Comparison of ENCODE assay signal across 8 mouse cellular contexts in the genomic region with DNA sequence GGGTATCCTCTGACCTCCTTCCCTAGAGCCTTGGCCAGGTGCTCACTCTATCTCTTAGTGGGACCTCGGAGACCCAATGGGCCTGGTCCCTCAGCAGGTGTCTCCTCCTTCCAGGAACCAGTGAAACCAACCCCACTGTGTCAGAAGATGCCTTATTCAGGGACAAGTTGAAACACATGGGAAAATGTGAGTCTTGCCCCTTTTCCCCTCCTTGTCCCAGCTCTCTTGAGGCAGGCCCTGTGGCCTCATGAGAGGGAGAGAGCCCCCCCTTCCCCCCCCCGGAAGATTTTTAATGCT. TPM values are rescaled to one million over a fixed set of nuclear protein-coding genes. Genes with fewer than 3 reads are reported as not detected.
A peak's percentile ranks its signal among the peaks of the same experiment; 100 is the strongest.
DNase-seq lines count a peak whose midpoint lies in the region; ATAC-seq lines count a peak whose summit lies in the region.

No protein-coding gene starts in this region.

- intact Hi-C loops in heart, postnatal 36 days (cut with DNase I), result no loop called here

- WGBS in heart, embryonic 13.5 days, result 34% methylated on average over 2 of the region's 2 CpGs
- 43% methylated on average over 2 of the region's 2 CpGs for WGBS in embryonic facial prominence, embryonic 10.5 days
- 28% methylated on average over 2 of the region's 2 CpGs for WGBS in hindbrain, embryonic 15.5 days

- H3K27me3 ChIP-seq in heart, embryonic 13.5 days (replicated peaks), result peaks cover 19% of the 10 kb centered on the region
- peaks cover 34% of the 10 kb centered on the region for H3K27me3 ChIP-seq in embryonic facial prominence, embryonic 10.5 days (replicated peaks; ENCODE audit: low read depth, poor library complexity, severe bottlenecking)
- peaks cover 10% of the 10 kb centered on the region for H3K27me3 ChIP-seq in hindbrain, embryonic 15.5 days

- peak overlapping the region; percentile 63 for H3K4me2 ChIP-seq in heart, embryonic 13.5 days
- H3K4me2 ChIP-seq in hindbrain, embryonic 15.5 days, result peak overlapping the region; percentile 36; the same call in 1 of the 2 replicates

- H3K4me3 ChIP-seq in heart, embryonic 13.5 days, result no peak overlapping the region
- peak overlapping the region; percentile 44; the same call in 1 of the 2 replicates for H3K4me3 ChIP-seq in embryonic facial prominence, embryonic 10.5 days
- H3K4me3 ChIP-seq in hindbrain, embryonic 15.5 days, result no peak overlapping the region

- no peaks in the 10 kb centered on the region for H3K9me3 ChIP-seq in heart, embryonic 13.5 days
- H3K9me3 ChIP-seq in embryonic facial prominence, embryonic 10.5 days, result no peaks in the 10 kb centered on the region
- no peaks in the 10 kb centered on the region for H3K9me3 ChIP-seq in hindbrain, embryonic 15.5 days

- peak overlapping the region; percentile 73 for H3K27ac ChIP-seq in heart, embryonic 13.5 days (replicated peaks)
- peak overlapping the region; percentile 79 for H3K27ac ChIP-seq in embryonic facial prominence, embryonic 10.5 days (replicated peaks)
- peak overlapping the region; percentile 44 for H3K27ac ChIP-seq in hindbrain, embryonic 15.5 days (replicated peaks)

- peaks cover 31% of the 10 kb centered on the region for H3K36me3 ChIP-seq in heart, embryonic 13.5 days
- H3K36me3 ChIP-seq in embryonic facial prominence, embryonic 10.5 days (replicated peaks), result peaks cover 37% of the 10 kb centered on the region
- 0 out of 2 replicates have a peak, but pooled peaks cover 10% of the 10 kb centered on the region for H3K36me3 ChIP-seq in hindbrain, embryonic 15.5 days

- H3K9ac ChIP-seq in heart, embryonic 13.5 days, result peak overlapping the region; percentile 74
- H3K9ac ChIP-seq in hindbrain, embryonic 15.5 days, result no peak overlapping the region

- ATAC-seq in heart, embryonic 13.5 days (ENCODE audit: extremely low read depth, insufficient number of reproducible peaks, low FRiP score, low TSS enrichment), result no peak
- ATAC-seq in hindbrain, embryonic 15.5 days (ENCODE audit: low FRiP score, low read depth), result no peak

- no peak for DNase-seq in heart, postnatal 36 days
- DNase-seq in embryonic facial prominence, embryonic 10.5 days (ENCODE audit: low spot score), result no peak
- peak; percentile 17 for DNase-seq in neural tube, embryonic 10.5 days (ENCODE audit: extremely low spot score, low spot score)
- DNase-seq in adipocyte (ENCODE audit: low spot score), result no peak
- no peak for DNase-seq in cerebellum, postnatal 10 days
- DNase-seq in Muller cell, postnatal 12 days (ENCODE audit: inconsistent ontology term), result no peak

- H3K4me1 ChIP-seq in heart, embryonic 13.5 days, result peaks cover 28% of the 10 kb centered on the region
- peaks cover 52% of the 10 kb centered on the region for H3K4me1 ChIP-seq in embryonic facial prominence, embryonic 10.5 days
- peaks cover 23% of the 10 kb centered on the region for H3K4me1 ChIP-seq in hindbrain, embryonic 15.5 days (replicated peaks)

RNA-seq across cellular contexts. Expression of a gene that starts 17.3 kb away (rescaled TPM):
- polyA plus RNA-seq in heart, embryonic 13.5 days (2015; fragmentation: Nextera tagmentation; extraction: Ambion mirVana), result 76.0 and 82.1 TPM in 2 replicates
- 100 to 1,000 TPM; 273 to 312 TPM for total RNA-seq in heart, postnatal 36 days (2021)
- 60.4 and 71.7 TPM in 2 replicates for polyA plus RNA-seq in embryonic facial prominence, embryonic 10.5 days (2016; fragmentation: Nextera tagmentation; extraction: Ambion mirVana)
- 60.3 and 61.7 TPM in 2 replicates for polyA plus RNA-seq in hindbrain, embryonic 15.5 days (2015; fragmentation: Nextera tagmentation; extraction: Ambion mirVana)
